Mouse (Mus musculus): ENCODE data around the gene Tbc1d1.

DNA sequence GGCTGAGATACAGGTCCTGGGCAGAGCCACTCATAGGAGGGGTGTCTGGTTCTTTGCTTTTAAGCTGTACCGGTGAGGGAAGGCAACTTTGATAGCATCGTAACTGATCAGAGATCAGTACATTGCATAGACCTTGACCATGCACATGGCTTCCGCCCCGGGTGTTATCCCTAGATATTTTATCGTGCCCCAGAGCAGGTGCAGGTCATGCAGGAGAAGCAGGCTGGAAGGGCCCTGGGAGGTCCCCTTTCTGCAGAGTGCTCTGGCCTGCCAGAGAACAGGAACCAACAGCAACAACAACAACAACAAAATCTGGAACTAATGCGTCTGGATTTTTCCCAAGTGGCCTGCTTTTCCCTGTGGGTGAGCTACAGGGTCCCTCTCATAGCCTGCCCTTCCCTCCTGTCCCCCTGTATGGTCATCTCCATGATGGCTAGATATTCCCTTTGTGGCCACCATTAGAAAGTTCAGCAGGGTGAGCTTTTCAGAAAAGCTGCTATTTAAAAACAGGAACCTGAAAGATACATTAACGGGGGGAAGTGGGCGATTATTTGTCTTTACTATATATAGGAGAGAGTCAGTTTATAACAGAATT is 236.4 kb downstream of the Tbc1d1 start:
- no peak for TF ChIP-seq BHLHE40 (IDR thresholded peaks at IDR 0.05; ENCODE audit: low read depth, low read length)
- no peak for TF ChIP-seq CTCF (conservative IDR thresholded peaks at IDR 0.05 in 1 of 2, IDR thresholded peaks at IDR 0.05 in 1 of 2; ENCODE audit: low read depth in 2 of 2, low read length in 2 of 2)
- no peak for TF ChIP-seq ZNF384 (IDR thresholded peaks at IDR 0.05; ENCODE audit: low read depth, low read length)
- no peak for TF ChIP-seq SIN3A (IDR thresholded peaks at IDR 0.05; ENCODE audit: low read length)
